Mouse (Mus musculus) cerebellum, adult 9-10 months (tissue): ENCODE data around the gene Usp54.
A peak's percentile ranks its signal among the peaks of the same experiment; 100 is the strongest.
"Not testable (repeated sequence)": the region's sequence is repeated elsewhere in the genome, so short reads cannot be mapped to it uniquely, and the experiment has no call there.

Experiments used
- DNase-seq: peaks from one replicate; pipeline ENCODE4 v3.0.0; 2022

Gene Usp54

DNA sequence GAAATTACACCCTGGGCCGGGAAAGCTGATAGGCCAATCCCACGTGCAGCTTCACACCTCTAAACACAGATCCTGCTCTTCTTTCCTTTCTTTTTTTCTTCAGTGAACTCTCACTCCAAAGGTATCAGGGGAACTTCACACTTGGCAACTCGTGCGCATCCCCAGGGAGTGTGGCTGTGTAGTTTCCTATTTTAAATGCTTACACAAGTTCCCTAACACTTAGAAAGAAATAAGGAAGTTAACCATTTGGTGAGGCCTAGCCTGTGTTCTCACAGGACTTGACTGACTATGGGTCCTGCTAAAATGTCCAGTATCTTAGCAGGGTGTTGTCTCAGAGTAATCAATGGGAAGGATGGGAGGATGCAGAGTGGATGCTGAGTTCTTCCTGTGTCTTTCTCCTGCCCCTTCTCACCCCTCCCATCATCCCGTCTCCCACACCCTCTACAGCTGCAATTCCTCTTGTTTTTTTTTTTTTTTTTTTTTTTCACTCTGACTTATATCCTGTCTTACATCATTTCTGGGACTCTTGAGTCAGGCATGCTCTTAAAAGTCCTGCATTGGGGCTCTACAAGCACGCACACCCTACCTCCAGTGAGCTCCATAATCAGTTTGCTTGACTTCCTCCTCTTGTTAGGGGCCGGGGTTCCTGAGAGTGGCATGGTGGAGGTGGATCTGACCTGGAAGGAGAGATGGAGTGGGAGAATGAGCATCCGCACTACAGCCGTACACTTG lies 14.0 kb upstream of the Usp54 start:
- DNase-seq, result no peak

DNA sequence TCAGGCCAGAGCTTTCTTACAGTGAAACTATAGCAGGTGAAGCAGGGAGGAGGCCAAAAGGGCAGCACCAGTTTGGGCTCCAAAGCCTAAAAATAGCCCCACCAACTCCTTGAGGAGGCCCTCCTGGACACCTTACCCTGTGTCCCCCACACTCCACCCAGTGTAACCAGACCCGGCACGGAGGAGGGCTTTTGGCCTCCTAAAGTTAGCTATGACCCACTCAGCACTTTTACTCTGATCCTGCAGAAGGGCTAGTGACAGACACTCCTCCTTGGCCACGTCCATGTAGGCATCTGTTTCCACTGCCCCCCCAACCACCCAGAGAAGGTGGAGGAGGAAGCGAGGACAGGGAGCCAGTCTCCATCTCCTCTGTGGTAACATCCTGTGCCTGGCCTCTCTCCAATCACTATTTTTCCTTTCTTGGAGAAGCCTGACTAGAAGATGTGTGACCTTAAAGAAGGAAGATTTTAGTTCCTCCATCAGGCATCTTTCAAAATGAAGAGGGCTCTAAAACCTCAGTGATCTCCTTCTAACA lies 10.9 kb upstream of the Usp54 start:
- no peak for DNase-seq

DNA sequence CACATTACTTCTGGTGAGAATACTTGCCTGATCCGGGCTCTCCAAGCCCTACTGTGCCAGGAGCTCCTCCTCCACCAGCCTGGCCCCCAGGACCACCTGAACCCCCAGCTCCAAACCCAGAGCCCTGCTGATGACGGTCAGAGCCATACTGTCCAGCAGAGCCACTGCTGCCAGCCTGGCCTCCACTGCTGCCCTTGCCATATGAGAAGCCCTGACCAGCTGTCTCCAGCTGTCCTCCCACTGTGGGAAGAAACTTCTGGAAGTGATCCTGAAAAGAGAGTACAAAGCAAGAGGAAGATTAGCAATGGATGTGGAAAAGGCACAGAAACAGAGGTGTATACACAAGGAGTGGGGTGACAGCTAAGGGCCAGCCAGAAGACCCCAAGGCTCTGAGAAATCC lies 10.1 kb upstream of the Usp54 start:
- DNase-seq, result no peak

DNA sequence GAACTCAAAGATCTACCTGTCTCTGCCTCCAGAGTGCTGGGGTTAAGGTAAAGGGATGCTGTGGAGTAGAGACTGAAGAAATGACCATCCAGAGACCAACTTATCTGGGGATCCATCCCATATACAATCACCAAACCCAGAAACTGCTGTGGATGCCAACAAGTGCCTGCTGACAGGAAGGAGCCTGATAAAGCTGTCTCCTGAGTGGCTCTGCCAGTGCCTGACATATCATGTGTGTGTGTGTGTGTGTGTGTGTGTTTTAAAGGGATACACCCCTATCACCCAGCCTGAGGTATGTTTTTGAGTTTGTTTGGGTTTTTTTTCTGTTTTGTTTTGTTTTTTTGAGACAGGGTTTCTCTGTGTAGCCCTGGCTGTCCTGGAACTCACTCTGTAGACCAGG lies 5.5 kb upstream of the Usp54 start:
- DNase-seq, result no peak

GRCm38 (mm10) chr14:20645547-20645946 lies 4.7 kb upstream of the Usp54 start:
- DNase-seq, result no peak

GRCm38 (mm10) chr14:20641438-20641875 lies 594 bp upstream of the Usp54 start:
- peak; percentile 49 for DNase-seq

- DNase-seq, result no peak
Observed at GRCm38 (mm10) chr14:20639918-20640619, 794 bp downstream of the Usp54 start.

DNA sequence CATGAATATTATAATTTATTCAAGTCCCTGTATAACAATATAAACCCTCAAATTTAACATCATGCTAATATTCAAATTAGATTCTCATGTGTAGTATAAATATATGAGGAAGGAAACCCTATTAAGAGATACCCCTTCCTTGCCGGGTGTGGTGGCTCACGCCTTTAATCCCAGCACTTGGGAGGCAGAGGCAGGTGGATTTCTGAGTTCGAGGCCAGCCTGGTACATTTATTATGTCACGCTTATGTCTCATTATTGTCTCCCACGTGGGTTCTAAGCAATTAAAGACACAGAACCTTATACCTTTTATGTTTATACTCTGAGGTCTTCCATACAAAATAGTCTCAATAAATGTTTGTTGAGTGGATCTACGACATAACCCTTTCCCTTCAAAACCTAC lies 2.2 kb downstream of the Usp54 start:
- DNase-seq, result no peak

GRCm38 (mm10) chr14:20637818-20638574 lies 2.9 kb downstream of the Usp54 start:
- DNase-seq, result no peak

DNA sequence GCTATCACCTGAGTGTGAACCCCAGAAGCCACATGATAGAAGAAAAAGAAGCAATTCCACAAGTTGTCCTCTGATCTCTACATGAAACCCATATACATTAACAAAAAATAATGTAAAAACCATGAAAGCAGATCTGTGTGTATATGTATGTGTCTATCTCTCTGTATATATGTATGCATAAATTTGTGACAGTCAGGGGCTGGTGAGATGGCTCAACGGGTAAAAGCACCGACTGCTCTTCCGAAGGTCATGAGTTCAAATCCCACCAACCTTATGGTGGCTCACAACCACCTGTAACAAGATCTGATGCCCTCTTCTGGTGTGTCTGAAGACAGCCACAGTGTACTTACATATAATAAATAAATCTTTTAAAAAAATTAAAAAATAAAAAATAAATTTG lies 3.9 kb downstream of the Usp54 start:
- not testable (repeated sequence) for DNase-seq

- DNase-seq, result no peak
Observed at GRCm38 (mm10) chr14:20635546-20635945, 5.3 kb downstream of the Usp54 start.

GRCm38 (mm10) chr14:20631253-20631652 lies 9.6 kb downstream of the Usp54 start:
- DNase-seq, result no peak

DNA sequence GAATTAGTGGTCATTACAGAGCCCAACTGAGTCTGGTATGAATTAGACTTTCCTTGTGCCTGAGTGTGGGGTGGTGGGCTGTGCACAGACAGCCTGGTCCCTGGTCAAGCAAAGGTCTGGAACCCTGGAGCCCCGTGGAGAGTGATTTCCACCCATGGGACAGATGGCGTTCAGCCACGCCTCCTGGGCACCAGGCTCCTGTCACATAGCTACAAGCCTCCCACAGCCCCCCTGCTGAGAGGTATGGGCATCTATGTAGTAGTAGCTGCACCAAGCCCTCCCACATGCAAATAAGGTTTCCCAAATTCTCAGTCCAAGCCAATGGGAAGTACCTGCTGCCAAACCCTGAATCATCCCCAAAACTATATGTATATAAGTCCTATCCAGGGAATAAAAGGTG lies 13.9 kb downstream of the Usp54 start:
- no peak for DNase-seq

DNA sequence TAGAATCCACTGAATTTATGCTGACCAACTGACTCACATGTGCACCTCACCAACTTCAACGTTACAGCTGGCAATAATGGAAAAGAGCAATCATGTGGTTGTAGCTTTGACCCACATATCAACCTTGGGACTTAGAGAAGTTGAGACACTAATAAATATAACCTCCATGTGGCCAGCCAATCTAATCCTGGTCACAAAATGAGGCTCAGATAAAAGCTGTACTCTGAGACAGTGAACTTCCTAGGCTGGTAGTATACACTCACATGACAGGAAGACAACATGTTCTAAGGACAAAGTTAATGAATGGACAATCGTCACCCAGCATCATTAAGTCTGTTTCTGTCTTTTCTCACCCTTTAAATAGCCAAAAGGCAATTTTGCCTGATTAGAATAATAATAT lies 14.4 kb downstream of the Usp54 start:
- DNase-seq, result no peak

- no peak for DNase-seq
Observed at GRCm38 (mm10) chr14:20622907-20623306, 18.0 kb downstream of the Usp54 start.

- no peak for DNase-seq
Observed at GRCm38 (mm10) chr14:20622412-20622811, 18.5 kb downstream of the Usp54 start.

DNA sequence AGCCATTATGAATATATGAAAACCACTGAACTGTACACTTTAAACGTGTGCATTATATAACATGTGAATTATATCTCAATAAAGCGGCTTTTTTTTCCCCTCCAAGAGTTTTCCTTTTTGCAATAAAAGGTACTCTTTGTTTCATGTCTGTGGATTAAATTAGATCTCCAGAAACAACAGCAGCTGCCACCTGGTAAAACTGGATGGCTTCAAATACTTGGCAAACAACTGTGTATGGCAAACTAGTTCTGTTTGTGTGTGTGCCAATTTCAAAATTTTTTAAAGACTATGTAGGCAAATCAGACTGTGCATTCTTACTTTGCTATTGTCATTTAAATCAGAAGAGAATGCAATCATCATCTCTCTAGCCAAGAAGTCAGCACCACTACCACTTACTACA lies 19.0 kb downstream of the Usp54 start:
- DNase-seq, result no peak

DNA sequence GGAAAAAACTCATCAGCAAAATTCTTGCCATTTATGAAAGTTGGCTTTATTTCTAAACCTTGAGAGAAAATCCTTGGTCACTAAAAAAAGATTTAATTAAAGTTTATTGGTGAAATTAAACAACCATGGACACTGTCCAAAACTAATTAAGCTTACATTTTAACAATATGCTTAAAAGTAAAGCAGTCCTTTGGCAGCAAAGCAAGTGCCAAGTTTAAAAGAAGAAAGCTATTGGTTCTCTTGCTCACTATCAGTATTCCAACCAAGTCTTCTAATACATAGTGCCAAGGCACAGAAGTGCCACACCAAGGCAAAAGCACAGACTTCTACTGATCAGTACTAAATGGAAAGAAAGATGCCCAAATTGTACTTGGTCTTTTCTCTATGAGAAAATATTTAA lies 21.7 kb downstream of the Usp54 start:
- no peak for DNase-seq

GRCm38 (mm10) chr14:20618211-20618610 lies 22.7 kb downstream of the Usp54 start:
- DNase-seq, result no peak

GRCm38 (mm10) chr14:20616421-20616820 lies 24.4 kb downstream of the Usp54 start:
- no peak for DNase-seq

GRCm38 (mm10) chr14:20615075-20615474 lies 25.8 kb downstream of the Usp54 start:
- DNase-seq, result no peak

DNA sequence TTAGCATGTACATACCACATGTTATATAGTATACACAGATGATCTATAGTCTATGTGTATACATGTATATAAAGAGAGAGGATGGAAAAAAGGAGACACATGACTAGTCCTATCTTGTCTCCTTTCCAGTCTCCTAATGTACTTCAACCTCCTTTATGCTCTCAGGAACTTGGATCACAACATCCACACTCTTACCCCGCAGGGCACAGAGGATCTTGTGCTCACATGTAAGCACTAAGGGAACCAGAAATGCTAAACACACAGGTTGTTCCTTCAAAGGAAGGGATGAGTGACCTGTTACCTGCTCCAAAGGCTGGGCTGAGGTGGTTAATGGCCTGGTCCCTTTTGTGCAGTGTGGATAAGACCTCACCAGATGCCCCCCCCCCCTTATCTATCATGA lies 28.0 kb downstream of the Usp54 start:
- DNase-seq, result no peak

GRCm38 (mm10) chr14:20610146-20610545 lies 30.7 kb downstream of the Usp54 start:
- DNase-seq, result no peak

DNA sequence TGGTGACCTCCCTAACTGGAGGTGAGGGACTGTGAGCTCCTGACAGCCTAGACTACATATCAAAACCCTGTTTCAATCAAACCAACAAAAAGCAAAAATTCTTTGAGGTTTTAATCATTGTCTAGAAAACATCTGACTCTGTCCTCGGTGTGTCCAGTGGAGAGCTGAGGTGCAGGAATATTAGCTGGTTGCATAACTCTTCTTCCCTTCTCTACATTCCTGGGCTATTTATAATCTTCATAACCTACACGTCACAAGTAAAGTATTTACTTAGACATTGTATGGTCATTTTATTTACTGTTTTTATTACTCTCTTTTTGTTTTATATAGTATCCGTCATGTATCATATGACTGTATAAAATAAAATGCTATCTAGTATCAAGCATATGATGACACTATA lies 31.3 kb downstream of the Usp54 start:
- no peak for DNase-seq
